Mouse (Mus musculus) liver, adult 2 months (tissue): Measurements from ENCODE around the gene Actc1.

Source experiments
- CTCF ChIP-seq: fragments of 200-500 bp; IDR thresholded peaks from 2 replicates; pipeline ENCODE4 v1.5.1; 2011; ENCODE audit warnings: low read depth, low read length, control low read depth
- POLR2A ChIP-seq: fragments of 200-500 bp; IDR thresholded peaks from 2 replicates; pipeline ENCODE4 v1.6.1; 2011; ENCODE audit warnings: low read length, control low read depth; ENCODE audit not compliant: insufficient read depth; ENCODE audit errors: extremely low read depth

GRCm38 (mm10) chr2:114052696-114053598, at the start of gene Actc1:
- TF ChIP-seq CTCF (no peak), POLR2A (no peak)
